8 mouse cellular contexts compared by ENCODE assay signal in genomic region chr17:21472653-21473307, GRCm38 (mm10). TPM values are rescaled to one million over a fixed set of nuclear protein-coding genes. Genes with fewer than 3 reads are reported as not detected.
DNase-seq lines count a peak whose midpoint lies in the region; ATAC-seq and TF ChIP-seq lines count a peak whose summit lies in the region.

No protein-coding gene starts in this region.

- DNase-seq in kidney, adult 2 months: no peak
- DNase-seq in kidney, adult 9 months: no peak
- DNase-seq in c-Kit-positive CD71-positive TER-119-positive erythroid progenitor cells, embryonic 14.5 days (ENCODE audit: low spot score): peak; percentile 49
- no peak for DNase-seq in right cerebral cortex, postnatal 25 days
- no peak for DNase-seq in frontal cortex, postnatal 25 days (ENCODE audit: low spot score in 2 of 2)

- no peak for TF ChIP-seq CTCF in kidney, adult 2 months (conservative IDR thresholded peaks at IDR 0.05; ENCODE audit: insufficient read depth, insufficient read length, low read depth, low read length)

- ATAC-seq in CD4-positive, CD25-positive, alpha-beta regulatory T cell, adult 4 months: peak; percentile 1
- no peak for ATAC-seq in limb, embryonic 15.5 days (ENCODE audit: insufficient number of reproducible peaks, low FRiP score, low TSS enrichment, low read depth)
- no peak for ATAC-seq in forebrain, embryonic 16.5 days

- no peak overlapping the region for H3K4me3 ChIP-seq in kidney, adult 2 months (ENCODE audit: insufficient read depth, low read depth, low read length)
- no peak overlapping the region for H3K4me3 ChIP-seq in limb, embryonic 15.5 days
- no peak overlapping the region for H3K4me3 ChIP-seq in forebrain, embryonic 16.5 days (replicated peaks; ENCODE audit: low read length)

- no peaks in the 10 kb centered on the region for H3K9me3 ChIP-seq in limb, embryonic 15.5 days
- H3K9me3 ChIP-seq in forebrain, embryonic 16.5 days (ENCODE audit: control insufficient read depth, low read length): no peaks in the 10 kb centered on the region

- 61% methylated on average over 2 of the region's 2 CpGs for WGBS in kidney, adult 2 months
- WGBS in limb, embryonic 15.5 days: 42% methylated on average over 2 of the region's 2 CpGs
- whole genome bisulfite sequencing in forebrain, embryonic 16.5 days: 63% methylated on average over 2 of the region's 2 CpGs

- H3K27ac ChIP-seq in kidney, adult 2 months (ENCODE audit: insufficient read depth, low read depth, low read length): peak overlapping the region; percentile 94
- H3K27ac ChIP-seq in limb, embryonic 15.5 days: peak overlapping the region; percentile 68; the same call in 1 of the 2 replicates
- no peak overlapping the region for H3K27ac ChIP-seq in forebrain, embryonic 16.5 days (ENCODE audit: low read length)

- peaks cover 4% of the 10 kb centered on the region; the same call in 1 of the 2 replicates for H3K4me1 ChIP-seq in kidney, adult 2 months (ENCODE audit: control insufficient read depth, insufficient read depth, low read length)
- peaks cover 13% of the 10 kb centered on the region for H3K4me1 ChIP-seq in limb, embryonic 15.5 days
- H3K4me1 ChIP-seq in forebrain, embryonic 16.5 days (replicated peaks; ENCODE audit: control insufficient read depth, insufficient read depth, low read length): no peaks in the 10 kb centered on the region; the same call in 1 of the 2 replicates

- no peaks in the 10 kb centered on the region for H3K27me3 ChIP-seq in kidney, adult 2 months (replicated peaks; ENCODE audit: control insufficient read depth, insufficient read depth, low read length)
- H3K27me3 ChIP-seq in limb, embryonic 15.5 days: no peaks in the 10 kb centered on the region
- H3K27me3 ChIP-seq in forebrain, embryonic 16.5 days (replicated peaks; ENCODE audit: control insufficient read depth, insufficient read depth, low read length): no peaks in the 10 kb centered on the region

- no peak overlapping the region for H3K4me2 ChIP-seq in limb, embryonic 15.5 days
- H3K4me2 ChIP-seq in forebrain, embryonic 16.5 days (ENCODE audit: low read length): no peak overlapping the region

- TF ChIP-seq POLR2A in kidney, adult 2 months (IDR thresholded peaks at IDR 0.05; ENCODE audit: low read depth, low read length): no peak

- no peaks in the 10 kb centered on the region for H3K36me3 ChIP-seq in kidney, adult 2 months (ENCODE audit: control insufficient read depth, insufficient read depth, low read length)
- H3K36me3 ChIP-seq in limb, embryonic 15.5 days: no peaks in the 10 kb centered on the region
- H3K36me3 ChIP-seq in forebrain, embryonic 16.5 days (ENCODE audit: control insufficient read depth, insufficient read depth): no peaks in the 10 kb centered on the region

- H3K9ac ChIP-seq in limb, embryonic 15.5 days: no peak overlapping the region
- H3K9ac ChIP-seq in forebrain, embryonic 16.5 days (replicated peaks; ENCODE audit: low read depth, low read length): no peak overlapping the region

RNA-seq across cellular contexts. Expression of gene Zfp53, which starts 16.0 kb away (rescaled TPM):
- 1.0 and 1.2 TPM in 2 replicates for polyA plus RNA-seq in kidney, adult 2 months (2012; rRNA removed)
- 10 to 100 TPM; 44.8 to 46.9 TPM for polyA plus RNA-seq in CD4-positive, CD25-positive, alpha-beta regulatory T cell, adult 4 months (2017; shearing (Covaris generic))
- 10.6 and 11.4 TPM in 2 replicates for polyA plus RNA-seq in limb, embryonic 15.5 days (2015; fragmentation: Nextera tagmentation; extraction: Ambion mirVana)
- polyA plus RNA-seq in forebrain, embryonic 16.5 days (2015; fragmentation: Nextera tagmentation; extraction: Ambion mirVana): 12.4 and 13.5 TPM in 2 replicates

RNA-seq across cellular contexts. Expression of gene Zfp51, which starts 22.6 kb away (rescaled TPM):
- 0.64 and 1.1 TPM in 2 replicates for polyA plus RNA-seq in kidney, adult 2 months (2012; rRNA removed)
- 10 to 100 TPM; 41.9 to 43.0 TPM for polyA plus RNA-seq in CD4-positive, CD25-positive, alpha-beta regulatory T cell, adult 4 months (2017; shearing (Covaris generic))
- 14.6 and 15.6 TPM in 2 replicates for polyA plus RNA-seq in limb, embryonic 15.5 days (2015; fragmentation: Nextera tagmentation; extraction: Ambion mirVana)
- 13.0 and 16.0 TPM in 2 replicates for polyA plus RNA-seq in forebrain, embryonic 16.5 days (2015; fragmentation: Nextera tagmentation; extraction: Ambion mirVana)

RNA-seq across cellular contexts. Expression of gene Zfp54, which starts 49.8 kb away (rescaled TPM):
- 0.76 and 0.80 TPM in 2 replicates for polyA plus RNA-seq in kidney, adult 2 months (2012; rRNA removed)
- 10 to 100 TPM; 11.7 to 13.0 TPM for polyA plus RNA-seq in CD4-positive, CD25-positive, alpha-beta regulatory T cell, adult 4 months (2017; shearing (Covaris generic))
- 5.3 and 6.0 TPM in 2 replicates for polyA plus RNA-seq in limb, embryonic 15.5 days (2015; fragmentation: Nextera tagmentation; extraction: Ambion mirVana)
- polyA plus RNA-seq in forebrain, embryonic 16.5 days (2015; fragmentation: Nextera tagmentation; extraction: Ambion mirVana): 4.1 and 5.7 TPM in 2 replicates
